Mouse (Mus musculus) stomach, postnatal 0 days (tissue): ENCODE results near the gene P2ry14. TPM values are rescaled to one million over a fixed set of nuclear protein-coding genes. Genes with fewer than 3 reads are reported as not detected.
A peak's percentile ranks its signal among the peaks of the same experiment; 100 is the strongest.
"Not testable (repeated sequence)": the region's sequence is repeated elsewhere in the genome, so short reads cannot be mapped to it uniquely, and the experiment has no call there.

ENCODE experiments used
- ATAC-seq: fragments of 200-750 bp; cut with Nextera tagmentation; 2 replicates; pipeline ENCODE4 v1.8.0; 2017; ENCODE audit not compliant: low FRiP score, low TSS enrichment
- DNase-seq: peaks from one replicate; pipeline ENCODE4 v3.0.0-alpha.2; 2016; ENCODE audit warnings: low spot score
- H3K27ac ChIP-seq: fragments of 300-500 bp; sonication (generic); replicated peaks from 2 replicates; pipeline ENCODE4 v1.5.1; 2014; ENCODE audit warnings: mild to moderate bottlenecking, control low read depth
- H3K27me3 ChIP-seq: fragments of 300-500 bp; sonication (generic); 2 replicates; pipeline ENCODE4 v1.6.1; 2014; ENCODE audit warnings: low read length; ENCODE audit not compliant: control insufficient read depth, insufficient read depth
- H3K36me3 ChIP-seq: fragments of 300-500 bp; sonication (generic); 2 replicates; pipeline ENCODE4 v1.6.1; 2014; ENCODE audit warnings: low read length, mixed read lengths; ENCODE audit not compliant: control insufficient read depth, insufficient read depth
- H3K4me1 ChIP-seq: fragments of 300-500 bp; sonication (generic); replicated peaks from 2 replicates; pipeline ENCODE4 v1.6.1; 2014; ENCODE audit warnings: antibody characterized with exemption; ENCODE audit not compliant: control insufficient read depth, insufficient read depth
- H3K4me2 ChIP-seq: fragments of 300-500 bp; sonication (generic); replicated peaks from 2 replicates; pipeline ENCODE4 v1.6.1; 2014; ENCODE audit warnings: low read depth, mild to moderate bottlenecking, control low read depth, moderate library complexity
- H3K4me3 ChIP-seq: fragments of 300-500 bp; sonication (generic); 2 replicates; pipeline ENCODE4 v1.5.1; 2014; ENCODE audit warnings: low read depth, low read length, control low read depth
- H3K9ac ChIP-seq: fragments of 300-500 bp; sonication (generic); 2 replicates; pipeline ENCODE4 v1.6.1; 2014; ENCODE audit warnings: mild to moderate bottlenecking, low read length, control low read depth, mixed read lengths
- H3K9me3 ChIP-seq: fragments of 300-500 bp; sonication (generic); 2 replicates; pipeline ENCODE4 v1.6.1; 2016; ENCODE audit warnings: low read length; ENCODE audit not compliant: control insufficient read depth
- CTCF ChIP-seq: IDR thresholded peaks from 2 replicates; pipeline ENCODE4 v1.5.1; 2016; ENCODE audit warnings: antibody characterized with exemption, low read depth, mild to moderate bottlenecking, moderate library complexity
- EP300 ChIP-seq: optimal IDR thresholded peaks from 2 replicates; pipeline ENCODE3; 2016; ENCODE audit warnings: antibody characterized with exemption
- WGBS: fragments of 180-500 bp; shearing (Covaris S2); extraction: QIAGEN DNeasy Blood & Tissue Kit; methylation state at CpG from one replicate; pipeline ENCODE4 v1.1.7; 2014; 5-methylcytosine and 5-hydroxymethylcytosine counted together
- polyA plus RNA-seq: library from polyadenylated mRNA; unstranded; fragments of >200 nt; fragmentation: Nextera tagmentation; extraction: Ambion mirVana; gene quantifications from 2 replicates; pipeline ENCODE4 v1.2.1, GENCODE M21; 2015

The P2ry14 gene
- polyA plus RNA-seq, 1 experiment from 2014 or later = 9.8 TPM

- H3K4me1 ChIP-seq = no peaks in the 10 kb centered on the region
- no peak overlapping the region for H3K4me2 ChIP-seq
- TF ChIP-seq CTCF (no peak), EP300 (no peak)
- H3K9me3 ChIP-seq = no peaks in the 10 kb centered on the region
- H3K9ac ChIP-seq = no peak overlapping the region
- no peak for ATAC-seq
- no peaks in the 10 kb centered on the region for H3K27me3 ChIP-seq
- H3K36me3 ChIP-seq = no peaks in the 10 kb centered on the region
- H3K27ac ChIP-seq = no peak overlapping the region
- no peak overlapping the region for H3K4me3 ChIP-seq
- no peak for DNase-seq
- 97% methylated on average over 6 of the region's 6 CpGs for WGBS
Measured at GRCm38 (mm10) chr3:59155404-59155803, 2.0 kb upstream of the P2ry14 start.

DNA sequence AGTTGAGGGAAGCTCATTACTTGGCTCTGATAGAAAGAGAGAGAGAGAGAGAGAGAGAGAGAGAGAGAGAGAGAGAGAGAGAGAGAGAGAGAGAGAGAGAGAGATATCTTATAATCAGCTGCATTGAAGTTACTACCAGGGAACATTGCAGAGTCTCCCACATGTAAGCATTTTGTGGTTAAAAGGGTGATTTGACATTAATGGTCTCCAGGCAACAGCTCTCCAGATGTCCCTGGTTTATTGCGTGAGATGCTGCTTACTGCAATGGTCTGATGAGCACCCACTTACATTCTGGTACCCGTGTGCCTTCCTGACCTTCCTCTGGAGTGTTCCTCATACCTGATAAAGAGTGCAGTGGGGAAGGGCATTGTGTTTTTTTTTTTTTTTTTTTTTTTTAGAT lies 1.5 kb upstream of the P2ry14 start:
- WGBS = 80% methylated on average over 2 of the region's 2 CpGs
- Histone ChIP-seq H3K9me3 (no peaks in the 10 kb centered on the region), H3K4me1 (no peaks in the 10 kb centered on the region), H3K4me3 (no peak overlapping the region), H3K27me3 (no peaks in the 10 kb centered on the region), H3K27ac (no peak overlapping the region), H3K9ac (no peak overlapping the region), H3K4me2 (no peak overlapping the region), H3K36me3 (no peaks in the 10 kb centered on the region)
- no peak for TF ChIP-seq EP300
- no peak for TF ChIP-seq CTCF
- DNase-seq = no peak
- ATAC-seq = no peak

DNA sequence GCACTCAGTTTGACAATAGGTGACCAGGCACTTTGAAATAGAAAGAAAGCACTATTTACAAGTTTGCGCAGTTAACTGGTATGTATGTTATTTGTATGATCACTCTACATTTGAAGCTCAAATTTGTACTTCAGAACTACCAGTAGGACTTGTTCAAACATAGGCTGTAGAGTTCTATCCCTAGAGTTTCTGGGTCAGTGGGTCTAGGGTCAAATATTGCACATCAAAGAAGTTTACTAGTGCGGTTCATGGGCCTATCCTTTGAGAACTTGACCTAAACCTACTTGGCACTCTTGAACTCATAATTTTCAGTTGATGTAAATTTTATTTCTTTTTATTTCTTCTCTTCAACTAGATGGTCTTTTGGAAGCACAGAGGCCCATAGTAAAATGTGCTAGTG lies 2.8 kb downstream of the P2ry14 start:
- ATAC-seq (no peak), DNase-seq (no peak)
- H3K4me2 ChIP-seq = no peak overlapping the region
- TF ChIP-seq CTCF = no peak
- no peak for TF ChIP-seq EP300
- no peak overlapping the region for H3K9ac ChIP-seq
- no peaks in the 10 kb centered on the region for H3K36me3 ChIP-seq
- no peak overlapping the region for H3K27ac ChIP-seq
- H3K4me1 ChIP-seq = no peaks in the 10 kb centered on the region
- 91% methylated on average over 2 of the region's 2 CpGs for WGBS
- no peaks in the 10 kb centered on the region for H3K27me3 ChIP-seq
- no peaks in the 10 kb centered on the region for H3K9me3 ChIP-seq
- H3K4me3 ChIP-seq = no peak overlapping the region

GRCm38 (mm10) chr3:59149646-59150045 lies 3.8 kb downstream of the P2ry14 start:
- TF ChIP-seq EP300 (no peak), CTCF (no peak)
- H3K4me1 ChIP-seq = no peaks in the 10 kb centered on the region
- no peak for DNase-seq
- no peak overlapping the region for H3K27ac ChIP-seq
- no peak for ATAC-seq
- H3K4me3 ChIP-seq = no peak overlapping the region
- H3K27me3 ChIP-seq = no peaks in the 10 kb centered on the region
- H3K36me3 ChIP-seq = no peaks in the 10 kb centered on the region
- H3K9me3 ChIP-seq = no peaks in the 10 kb centered on the region
- H3K4me2 ChIP-seq = no peak overlapping the region
- no peak overlapping the region for H3K9ac ChIP-seq

GRCm38 (mm10) chr3:59145194-59145593 lies 8.2 kb downstream of the P2ry14 start:
- TF ChIP-seq EP300 (no peak), CTCF (no peak)
- Histone ChIP-seq H3K4me3 (no peak overlapping the region), H3K4me2 (no peak overlapping the region), H3K27me3 (no peaks in the 10 kb centered on the region), H3K4me1 (no peaks in the 10 kb centered on the region), H3K36me3 (no peaks in the 10 kb centered on the region), H3K27ac (no peak overlapping the region), H3K9ac (no peak overlapping the region), H3K9me3 (no peaks in the 10 kb centered on the region)
- 59% methylated on average over 5 of the region's 5 CpGs for WGBS
- no peak for ATAC-seq
- no peak for DNase-seq

DNA sequence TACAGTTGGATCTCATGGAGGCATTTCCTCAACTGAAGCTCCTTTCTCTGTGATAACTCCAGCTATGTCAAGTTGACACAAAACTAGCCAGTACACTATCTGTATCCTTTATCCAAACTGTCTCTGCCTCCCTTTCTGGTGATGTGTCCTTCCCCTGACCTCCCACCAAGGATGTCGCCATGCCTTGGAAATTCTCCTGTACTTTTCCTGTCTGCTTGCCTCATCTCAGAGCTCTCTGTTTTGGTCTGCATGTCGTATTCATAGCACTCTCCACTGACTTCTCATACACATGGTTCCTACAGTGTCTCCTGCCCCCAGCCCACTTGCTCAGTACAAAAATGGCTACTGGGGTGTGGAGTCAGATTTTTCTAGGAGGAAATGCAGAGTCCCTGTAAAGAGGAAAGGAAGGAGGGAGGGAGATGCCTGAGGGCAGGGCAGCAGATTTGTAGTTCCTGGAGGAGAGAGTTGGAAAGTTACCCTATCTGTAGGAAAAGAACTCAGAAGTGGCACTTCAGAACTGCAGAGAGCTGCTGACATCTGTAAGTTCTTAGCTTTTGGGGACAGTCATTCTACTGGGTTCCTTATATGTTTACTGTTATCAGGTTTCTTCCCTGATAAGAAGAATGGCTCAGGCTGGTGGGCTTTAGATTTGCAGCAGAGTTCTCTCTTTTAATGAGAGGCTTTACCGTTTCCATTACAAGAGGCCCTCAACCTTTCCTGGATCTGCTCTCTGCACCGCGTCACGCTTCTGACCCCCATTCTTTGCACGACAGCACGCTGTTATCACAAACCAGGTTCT lies 11.7 kb downstream of the P2ry14 start:
- Histone ChIP-seq H3K9me3 (no peaks in the 10 kb centered on the region), H3K4me2 (no peak overlapping the region), H3K9ac (no peak overlapping the region), H3K4me1 (no peaks in the 10 kb centered on the region), H3K27ac (no peak overlapping the region), H3K4me3 (no peak overlapping the region), H3K36me3 (no peaks in the 10 kb centered on the region), H3K27me3 (no peaks in the 10 kb centered on the region)
- ATAC-seq (no peak), DNase-seq (no peak)
- WGBS = 73% methylated on average over 8 of the region's 8 CpGs
- TF ChIP-seq EP300 (no peak), CTCF (no peak)

- not testable (repeated sequence) for H3K4me2 ChIP-seq, H3K4me3 ChIP-seq, H3K9me3 ChIP-seq, H3K9ac ChIP-seq, H3K4me1 ChIP-seq, H3K36me3 ChIP-seq, DNase-seq, ATAC-seq, H3K27me3 ChIP-seq
- WGBS = 79% methylated on average over 4 of the region's 4 CpGs
- peak overlapping the region; percentile 18; the same call in 1 of the 2 replicates for H3K27ac ChIP-seq
Measured at GRCm38 (mm10) chr3:59140941-59141340, 12.5 kb downstream of the P2ry14 start.
